Mouse (Mus musculus) bone marrow, adult 2 months (tissue): ENCODE results near the gene Tmem35b.

Experiments used
- CTCF ChIP-seq: fragments of 200-500 bp; IDR thresholded peaks from 2 replicates; pipeline ENCODE4 v1.5.1; 2011; ENCODE audit warnings: low read length, control low read depth; ENCODE audit not compliant: control insufficient read depth, insufficient read depth
- POLR2A ChIP-seq: fragments of 200-500 bp; IDR thresholded peaks from 2 replicates; pipeline ENCODE4 v1.6.1; 2011; ENCODE audit warnings: low read depth, mild to moderate bottlenecking, control low read depth, low read length, borderline replicate concordance; ENCODE audit not compliant: control insufficient read depth

DNA sequence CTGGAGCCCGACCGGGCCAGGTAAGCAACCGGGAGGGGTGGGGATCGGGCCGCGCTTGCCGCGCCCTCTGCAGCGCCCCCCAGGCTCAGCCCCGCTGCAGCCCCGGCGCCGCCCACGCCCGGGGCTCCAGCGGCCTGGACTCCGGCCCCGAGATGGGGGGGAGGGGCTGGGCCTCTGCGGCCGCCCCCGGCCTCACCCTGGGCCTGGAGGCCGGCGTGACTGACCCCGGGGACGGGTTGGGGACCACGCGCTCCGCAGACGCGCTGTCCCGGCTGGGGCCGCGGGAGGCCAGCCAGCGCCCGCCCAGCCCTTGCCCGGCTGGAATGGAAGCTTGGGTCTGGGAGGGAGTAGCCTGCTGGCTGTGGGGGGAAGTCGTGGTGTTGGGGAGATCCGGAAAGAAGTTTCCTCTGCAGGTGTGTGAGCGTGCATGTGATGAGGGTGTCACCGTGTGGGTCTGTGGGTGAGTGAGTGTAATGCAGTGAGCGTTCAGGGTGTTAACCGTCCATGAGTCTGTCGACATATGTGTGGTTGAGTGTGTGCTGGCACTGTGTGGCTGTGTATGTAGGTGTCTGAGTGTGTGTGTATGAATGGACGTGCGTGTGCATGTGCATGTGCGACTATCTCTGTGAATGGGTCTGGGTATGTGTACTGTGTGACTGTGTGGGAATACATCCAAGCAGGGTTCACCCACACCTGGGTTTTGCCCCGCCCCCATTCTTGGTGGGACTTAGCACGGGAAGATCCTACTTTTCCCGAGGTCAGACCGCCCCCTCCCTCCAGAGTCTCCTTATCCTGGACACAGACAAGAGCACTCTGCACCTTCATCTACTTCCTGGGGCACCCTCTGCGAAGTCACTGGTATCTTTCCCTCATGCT lies 46.1 kb downstream of the Tmem35b start:
- TF ChIP-seq POLR2A (no peak), CTCF (no peak)
